Mouse (Mus musculus) E14TG2a.4 (cell line): ENCODE data around the gene Dip2c.

Source experiments
- CTCF ChIP-seq: conservative IDR thresholded peaks from 2 replicates; pipeline ENCODE4 v1.5.1; 2014; ENCODE audit warnings: low read length
- NANOG ChIP-seq: IDR thresholded peaks from 2 replicates; pipeline ENCODE4 v1.6.1; 2014; ENCODE audit warnings: borderline replicate concordance, low read length, mixed read lengths
- POU5F1 ChIP-seq: IDR thresholded peaks from 2 replicates; pipeline ENCODE4 v1.6.1; 2014; ENCODE audit warnings: low read length, borderline replicate concordance

- peak; percentile 56 for TF ChIP-seq CTCF
- TF ChIP-seq POU5F1 = no peak
- no peak for TF ChIP-seq NANOG
Observed at GRCm38 (mm10) chr13:9636505-9636904, 360.2 kb downstream of the Dip2c start.
